28 mouse cellular contexts compared by ENCODE assay signal in genomic region chrX:38311054-38311453, GRCm38 (mm10). TPM values are rescaled to one million over a fixed set of nuclear protein-coding genes. Genes with fewer than 3 reads are reported as not detected.
"Had no signal": no experiment of that assay in that cellular context is flagged by ENCODE, and none has a peak within 500 bp of the region (broad histone marks: within the 10 kb centered on the region; RNA-seq: fewer than 3 reads in every experiment).

No protein-coding gene starts in this region.

- H3K36me3 ChIP-seq: limb, embryonic 12.5 days; limb, embryonic 15.5 days; liver, embryonic 12.5 days; liver, embryonic 15.5 days; lung, embryonic 15.5 days; neural tube, embryonic 12.5 days; neural tube, embryonic 15.5 days; stomach, embryonic 15.5 days had no signal

- H3K4me1 ChIP-seq: limb, embryonic 12.5 days; limb, embryonic 15.5 days; liver, embryonic 12.5 days; liver, embryonic 15.5 days; lung, embryonic 15.5 days; neural tube, embryonic 12.5 days; stomach, embryonic 15.5 days had no signal

- H3K4me3 ChIP-seq: limb, embryonic 12.5 days; limb, embryonic 15.5 days; liver, embryonic 12.5 days; liver, embryonic 15.5 days; lung, embryonic 15.5 days; neural tube, embryonic 12.5 days; neural tube, embryonic 15.5 days; stomach, embryonic 15.5 days had no signal

- H3K9ac ChIP-seq: limb, embryonic 12.5 days; limb, embryonic 15.5 days; liver, embryonic 12.5 days; liver, embryonic 15.5 days; lung, embryonic 15.5 days; neural tube, embryonic 12.5 days; neural tube, embryonic 15.5 days; stomach, embryonic 15.5 days had no signal

- H3K27me3 ChIP-seq: limb, embryonic 12.5 days; limb, embryonic 15.5 days; liver, embryonic 12.5 days; liver, embryonic 15.5 days; lung, embryonic 15.5 days; neural tube, embryonic 12.5 days; neural tube, embryonic 15.5 days; stomach, embryonic 15.5 days had no signal

- H3K27ac ChIP-seq: limb, embryonic 12.5 days; limb, embryonic 15.5 days; liver, embryonic 12.5 days; liver, embryonic 15.5 days; lung, embryonic 15.5 days; neural tube, embryonic 12.5 days; neural tube, embryonic 15.5 days; stomach, embryonic 15.5 days had no signal

- H3K9me3 ChIP-seq: limb, embryonic 12.5 days; limb, embryonic 15.5 days; liver, embryonic 12.5 days; liver, embryonic 15.5 days; lung, embryonic 15.5 days; neural tube, embryonic 12.5 days; neural tube, embryonic 15.5 days; stomach, embryonic 15.5 days had no signal

- H3K4me2 ChIP-seq: limb, embryonic 12.5 days; limb, embryonic 15.5 days; liver, embryonic 12.5 days; liver, embryonic 15.5 days; lung, embryonic 15.5 days; midbrain, embryonic 11.5 days; neural tube, embryonic 12.5 days; neural tube, embryonic 15.5 days; stomach, embryonic 15.5 days had no signal

- DNase-seq: kidney, adult 18-20 months; kidney, adult 9 months; kidney, postnatal 14 days; kidney, postnatal 4 days; layer of hippocampus, adult 9-11 months; midbrain, embryonic 14.5 days; right cerebral cortex, adult 18-20 months; right cerebral cortex, postnatal 14 days; right cerebral cortex, postnatal 4 days; spleen, adult 18-20 months; thymus, postnatal 25 days had no signal

- ATAC-seq: inflammation-experienced regulatory T-cells, adult 6 months; intestine, embryonic 16.5 days; liver, embryonic 12.5 days had no signal

RNA-seq across cellular contexts. Expression of gene Atp1b4, which starts 4.9 kb away (rescaled TPM):
- total RNA-seq: layer of hippocampus, adult 18-20 months; layer of hippocampus, postnatal 25 days; left cerebral cortex, adult 18-20 months; left cerebral cortex, postnatal 36 days; megakaryocyte progenitor cell, adult 5-6 weeks; megakaryocyte-erythroid progenitor cell, adult 5-6 weeks had no signal
- polyA plus RNA-seq: inflammation-experienced regulatory T-cells, adult 6 months; liver, embryonic 12.5 days; midbrain, embryonic 11.5 days; midbrain, embryonic 14.5 days had no signal
